Mouse (Mus musculus) right cerebral cortex, postnatal 4 days (tissue): ENCODE data around the gene Ptprcap.
A peak's percentile ranks its signal among the peaks of the same experiment; 100 is the strongest.

Experiments used
- DNase-seq: peaks from one replicate; pipeline ENCODE4 v3.0.0-alpha.2; 2022

The Ptprcap gene

DNA sequence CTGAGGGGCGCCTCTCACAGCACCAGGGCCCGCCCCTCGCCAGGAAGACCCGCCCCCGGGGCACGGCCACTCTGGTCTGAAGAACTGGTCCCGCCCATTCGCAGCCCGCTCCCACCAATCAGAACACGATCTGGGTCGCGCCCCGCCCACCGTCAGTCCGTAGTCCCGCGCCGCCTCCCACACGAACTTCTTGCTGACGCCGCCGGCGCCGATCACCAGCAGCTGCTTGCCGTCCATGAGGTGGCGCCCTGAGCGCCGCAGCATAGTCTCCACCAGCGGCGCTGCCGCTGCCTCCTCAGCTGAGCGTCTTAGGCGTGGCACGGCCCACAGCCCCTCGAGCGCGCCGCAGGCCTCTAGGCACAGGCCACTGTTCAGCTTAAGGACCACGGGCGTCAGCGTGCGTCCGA, 16.0 kb downstream of the Ptprcap start:
- peak; percentile 99 for DNase-seq

DNA sequence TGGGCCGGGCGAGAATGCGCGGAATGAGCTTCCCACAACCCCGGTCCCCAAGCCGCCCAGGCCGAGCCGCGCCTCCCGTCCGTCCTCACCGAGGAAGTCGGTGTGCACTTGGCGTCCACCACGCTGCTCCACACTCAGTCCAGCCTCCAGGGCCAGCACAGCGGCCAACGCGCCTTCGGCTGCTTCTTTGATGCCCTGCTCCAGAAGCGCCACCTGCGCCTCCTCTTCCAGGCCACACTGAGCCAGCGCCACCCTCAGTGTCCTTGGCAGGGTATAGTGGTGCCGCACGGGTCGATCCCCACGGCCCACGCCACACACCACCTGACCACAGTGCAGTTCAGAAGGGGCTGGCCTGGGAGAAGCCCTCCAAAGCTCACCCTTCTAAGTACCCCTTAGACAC, 16.4 kb downstream of the Ptprcap start:
- DNase-seq = no peak

DNA sequence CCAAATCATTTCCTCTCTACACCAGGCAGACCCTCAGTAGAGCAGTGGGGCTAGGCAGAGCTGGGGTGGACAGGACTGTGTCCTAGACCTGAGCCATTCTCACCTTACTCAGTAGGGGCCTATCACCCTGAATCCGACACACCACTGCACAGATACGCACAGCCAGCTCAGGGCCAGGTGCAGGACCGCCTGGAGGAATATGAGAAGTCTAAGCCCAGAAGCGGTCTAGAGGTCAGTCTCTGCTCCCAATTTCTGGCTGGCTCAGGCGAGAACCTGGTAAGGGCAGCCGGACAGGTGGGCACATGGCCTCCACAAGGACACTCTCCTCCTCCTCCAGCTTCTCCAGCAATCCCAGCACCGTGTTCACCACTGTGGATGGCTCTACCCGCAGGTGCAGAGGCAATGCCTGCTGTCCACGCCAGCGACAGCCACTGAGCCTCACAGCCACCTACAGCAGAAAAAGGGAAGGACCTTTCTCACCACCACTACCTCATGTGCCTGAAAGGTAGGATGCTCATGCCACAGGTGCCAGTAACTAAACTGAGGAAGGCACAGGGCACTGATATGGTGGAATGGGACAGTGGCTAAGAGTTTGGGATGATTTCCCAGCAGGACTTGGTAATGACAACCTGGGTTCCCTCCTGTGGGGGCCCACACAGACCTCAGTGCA, 17.5 kb downstream of the Ptprcap start:
- DNase-seq = no peak

DNA sequence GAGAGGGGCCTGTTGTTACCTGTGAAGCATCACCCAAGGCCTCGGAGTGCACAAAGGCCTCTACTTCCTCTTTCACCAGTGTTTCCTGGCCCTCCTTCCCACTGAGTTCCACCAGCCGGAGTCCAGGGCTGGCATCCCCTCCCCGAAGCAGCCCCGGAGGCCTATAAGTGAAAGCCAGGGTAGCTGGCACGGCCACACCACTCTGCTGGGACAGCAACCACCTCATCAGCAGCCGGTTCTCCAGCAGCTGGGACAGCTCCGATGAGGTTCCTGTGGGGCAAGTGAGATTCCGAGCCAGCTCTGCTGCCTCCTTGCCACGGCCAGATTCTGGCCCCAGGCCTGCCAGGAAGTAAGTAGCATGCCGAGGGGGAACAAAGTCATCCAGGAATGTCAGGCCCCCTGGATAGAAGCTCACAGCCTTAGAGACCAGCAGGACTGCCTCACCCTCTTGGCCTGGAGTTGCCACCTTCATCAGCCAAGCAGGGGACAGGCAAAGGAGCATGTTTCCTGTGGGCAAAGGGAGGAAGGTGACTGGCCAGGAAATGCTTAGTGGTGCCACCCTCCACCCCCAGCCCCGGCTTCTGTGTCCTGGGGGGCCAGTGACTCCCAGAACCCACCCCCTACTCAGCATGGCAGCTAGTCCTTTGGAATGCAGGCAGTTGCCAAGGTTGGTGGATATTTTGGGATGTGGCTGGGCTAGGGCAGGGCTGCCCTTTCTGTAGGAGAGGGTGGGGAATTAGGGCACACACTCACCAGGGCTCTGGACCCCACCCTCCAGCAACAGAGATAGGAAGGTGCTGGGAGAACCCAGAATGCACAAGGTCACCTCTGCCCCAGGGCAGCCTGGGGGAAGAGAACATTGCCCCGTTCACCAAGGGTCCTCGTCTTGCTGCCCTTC, 18.2 kb downstream of the Ptprcap start:
- no peak for DNase-seq

DNA sequence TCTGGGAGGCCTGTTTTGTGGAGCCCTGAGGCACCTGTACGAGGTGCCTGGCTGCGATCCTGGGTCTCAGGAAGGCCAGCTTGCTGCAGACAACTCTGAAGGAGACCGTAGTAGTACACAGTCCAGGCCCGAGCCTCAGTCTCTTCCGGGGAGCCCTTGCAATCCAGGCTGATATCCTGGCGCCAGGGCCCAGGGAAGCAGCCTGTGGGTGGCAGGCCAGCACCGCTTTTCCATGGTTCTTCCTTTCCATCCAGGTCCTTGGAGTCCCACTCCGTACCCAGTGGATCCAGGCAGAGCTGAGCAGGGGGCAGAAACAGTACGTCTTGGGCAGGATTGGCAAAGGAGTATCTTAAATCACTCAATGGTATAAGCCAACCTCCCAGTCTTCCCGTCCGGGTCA, 19.5 kb downstream of the Ptprcap start:
- no peak for DNase-seq

DNA sequence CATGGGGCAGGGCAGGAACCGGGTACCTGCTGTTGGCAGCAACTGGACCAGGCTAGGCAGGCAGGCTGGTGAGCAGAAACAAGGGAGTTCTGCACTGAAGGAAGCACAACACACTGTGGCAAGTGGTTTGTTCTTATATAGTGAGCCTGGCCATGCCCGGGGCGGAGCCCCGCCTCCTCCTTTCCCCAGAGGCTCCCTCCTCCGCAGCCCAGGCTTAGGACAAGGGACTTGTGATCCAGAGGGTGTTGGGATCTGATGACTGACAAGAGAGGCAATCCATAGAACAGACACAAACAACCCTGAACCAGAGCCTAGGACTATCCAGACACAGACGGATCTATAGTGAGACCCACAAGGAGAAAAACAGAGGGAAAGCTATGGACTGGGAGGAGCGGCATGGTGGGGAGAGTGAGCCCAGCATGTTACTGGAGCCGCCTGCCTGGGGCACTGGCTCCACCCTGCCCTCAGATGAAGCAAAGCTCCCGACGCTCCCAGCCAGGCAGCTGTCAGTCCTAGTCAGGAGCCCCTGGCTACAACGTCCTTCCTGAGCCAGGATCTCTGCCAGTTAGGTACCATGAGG, 22.1 kb downstream of the Ptprcap start, which contains the start of gene Carns1:
Carns1 (minus strand) TSS at position 112 of the 580 bp plus-strand sequence.
- DNase-seq = no peak

DNA sequence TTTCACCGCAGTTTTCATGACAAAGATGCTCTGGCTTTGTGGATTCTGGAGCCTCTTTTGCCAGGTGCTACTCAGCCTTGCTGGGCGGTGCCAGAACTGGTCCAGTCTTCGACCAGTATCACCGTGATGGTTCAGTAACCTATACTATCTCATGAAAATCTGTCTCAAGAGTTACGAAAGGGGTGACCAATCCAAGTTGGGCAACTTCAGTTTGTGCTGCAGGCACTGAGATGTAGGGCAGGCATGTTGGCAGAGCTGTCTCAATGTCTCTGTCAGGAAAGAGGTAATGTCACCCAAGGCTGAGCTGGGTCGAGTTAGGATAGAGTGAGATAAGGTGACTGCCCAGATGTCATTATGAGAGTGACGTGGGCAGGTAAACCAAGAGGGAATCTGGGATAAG, 27.0 kb downstream of the Ptprcap start:
- no peak for DNase-seq

DNA sequence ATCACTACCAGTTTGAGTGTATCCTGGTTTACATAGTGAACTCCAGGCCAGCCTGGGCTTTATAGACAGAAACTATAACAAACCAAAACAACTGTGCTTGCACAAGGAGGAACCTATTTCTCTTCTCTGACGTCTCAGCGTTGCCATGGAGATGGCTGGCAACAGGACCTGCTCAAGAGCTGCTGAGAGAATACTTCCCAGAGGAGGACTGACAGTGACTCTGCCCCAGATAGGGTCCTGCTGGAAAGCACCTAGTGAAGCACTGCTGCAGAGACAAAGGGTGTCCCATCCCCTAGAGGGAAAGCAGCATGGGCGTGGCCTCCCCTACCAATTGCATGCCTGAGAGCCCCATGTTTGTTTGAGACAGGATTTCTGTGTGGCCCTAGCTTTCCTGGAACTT, 28.5 kb downstream of the Ptprcap start:
- peak; percentile 70 for DNase-seq

DNA sequence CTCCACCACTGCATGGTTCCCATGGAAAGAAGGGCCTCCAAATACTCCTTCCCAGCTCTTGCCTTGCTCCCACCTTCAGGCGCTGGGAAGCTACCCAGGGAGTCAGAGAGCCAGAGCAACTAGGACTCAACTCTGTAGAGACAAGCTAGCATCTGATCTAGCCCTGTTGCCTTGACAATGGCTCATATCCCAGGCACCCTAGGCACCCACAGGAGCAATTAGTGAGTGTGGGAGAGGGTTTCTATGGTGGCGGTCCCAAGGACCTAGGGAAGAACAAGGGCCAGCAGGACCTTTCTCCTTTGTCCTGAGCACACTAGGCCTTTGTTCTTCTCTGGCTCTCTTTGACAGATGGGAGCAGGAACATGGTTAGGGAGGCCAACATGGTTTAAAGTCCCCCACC, 30.3 kb downstream of the Ptprcap start:
- no peak for DNase-seq

DNA sequence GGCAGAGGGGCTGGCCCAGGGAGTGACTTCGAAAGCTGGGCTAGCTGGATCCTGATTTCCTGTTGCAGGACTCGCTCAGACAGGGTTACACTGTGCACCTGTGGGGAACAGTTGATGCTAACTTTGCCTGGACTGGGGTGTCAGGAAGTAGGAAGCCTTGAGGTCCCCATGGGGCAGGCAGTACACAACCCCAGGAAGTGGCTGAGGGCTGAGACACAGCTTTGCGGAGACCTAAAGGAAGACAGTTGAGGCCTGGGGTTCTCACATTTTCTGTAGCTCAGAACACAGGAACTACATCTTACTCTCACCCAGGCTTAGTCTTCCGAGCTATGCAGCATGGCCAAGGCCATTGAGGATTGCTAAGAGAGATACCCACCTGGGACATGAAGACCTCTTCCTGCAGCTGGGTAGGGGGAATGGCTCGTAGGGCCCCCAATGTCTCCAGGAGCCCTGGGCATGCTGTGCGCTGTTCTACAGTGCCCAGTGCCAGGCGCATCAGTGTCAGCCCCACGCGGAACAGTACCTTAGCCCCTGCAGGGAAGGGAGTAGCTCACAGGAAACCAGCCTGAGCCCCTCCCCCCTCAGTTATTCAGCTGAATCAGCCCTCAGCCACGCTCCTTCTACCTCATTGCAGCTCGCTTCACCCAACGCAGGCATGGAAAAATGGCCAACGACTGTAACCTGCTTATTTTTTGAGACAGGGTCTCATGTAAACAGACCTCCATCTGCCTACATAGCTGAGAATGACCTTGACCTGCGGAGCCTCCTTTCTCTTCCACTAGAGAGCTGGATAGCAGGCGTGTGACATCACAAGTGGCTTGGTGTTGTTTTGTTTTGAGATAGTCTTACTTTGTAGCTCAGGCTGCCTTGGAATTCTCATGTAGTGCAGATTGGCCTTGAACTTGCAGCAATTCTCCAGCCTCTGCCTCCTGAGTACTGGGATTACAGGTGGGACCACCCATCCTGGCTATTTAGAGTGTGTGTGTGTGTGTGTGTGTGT, 31.9 kb downstream of the Ptprcap start:
- no peak for DNase-seq

DNA sequence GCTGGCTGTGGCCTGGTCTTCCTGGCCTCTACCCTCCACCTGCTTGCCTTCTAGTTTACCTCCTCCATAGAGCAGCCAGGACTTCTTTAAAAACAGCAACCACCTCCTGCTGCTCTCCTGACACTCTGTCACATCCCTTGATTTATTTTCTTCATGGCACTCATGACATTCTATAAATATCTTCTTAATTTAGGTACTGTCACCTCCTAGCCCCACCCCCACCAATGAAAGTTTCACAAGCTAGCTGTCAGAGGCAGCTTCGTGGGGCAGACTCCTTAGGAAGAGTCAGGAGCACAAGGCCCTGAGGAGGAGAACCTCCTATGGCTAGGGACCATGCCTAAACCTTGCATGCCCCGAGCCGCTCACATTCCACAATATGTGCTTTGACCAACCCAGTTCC, 33.9 kb downstream of the Ptprcap start:
- DNase-seq = no peak

DNA sequence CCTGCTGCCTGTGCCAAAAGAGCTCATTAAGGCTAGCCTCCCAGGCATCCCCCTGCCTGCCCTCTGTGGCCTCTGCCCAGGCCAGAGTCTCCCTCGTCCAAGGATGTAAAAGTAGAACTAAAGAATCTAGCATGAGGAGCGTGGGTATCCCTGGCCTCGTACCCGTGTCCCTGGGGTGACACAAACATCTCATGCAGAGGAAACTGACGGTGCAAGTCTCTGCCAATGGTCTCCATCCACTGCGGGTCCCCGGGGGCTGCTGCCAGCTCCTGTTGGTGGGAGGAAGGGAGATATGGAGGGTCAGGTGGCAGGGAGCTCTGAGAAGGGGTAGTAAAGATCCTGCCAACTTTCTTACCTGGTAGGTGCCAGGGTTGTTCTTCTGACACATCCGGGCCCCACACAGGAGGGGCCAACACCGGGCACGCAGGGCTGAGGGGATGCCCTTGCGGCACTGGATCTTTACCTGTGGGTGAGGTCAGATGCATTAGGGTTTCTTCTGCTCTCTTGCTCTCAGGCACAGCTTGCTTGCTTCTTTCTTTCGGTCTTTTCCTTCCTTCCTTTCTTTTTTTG, 35.7 kb downstream of the Ptprcap start:
- no peak for DNase-seq

DNA sequence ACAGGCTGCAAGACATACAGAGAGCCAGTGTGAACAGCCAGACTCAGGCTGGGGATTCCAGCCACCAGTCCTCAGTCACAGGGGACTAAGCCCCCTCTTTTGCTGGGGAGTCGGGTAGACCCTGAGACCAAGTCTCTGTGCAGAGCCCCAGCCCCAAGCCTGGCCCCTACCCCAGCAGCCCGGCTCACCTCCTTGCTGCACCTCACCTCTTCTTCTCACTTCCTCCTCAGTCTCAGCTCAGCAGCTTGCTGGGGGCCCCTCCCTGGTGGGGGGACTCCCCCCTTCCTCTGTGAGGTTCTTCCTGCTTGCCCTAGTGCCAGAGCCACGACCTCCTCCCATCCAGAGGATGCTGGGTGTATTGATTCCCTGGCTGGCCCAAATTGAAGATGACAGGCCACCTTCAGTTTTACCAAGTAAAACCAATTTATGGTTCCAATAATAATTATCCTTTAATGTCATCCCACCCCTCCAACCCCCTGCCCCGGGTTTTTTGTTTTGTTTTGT, 37.5 kb downstream of the Ptprcap start, which contains the start of gene Tbc1d10c:
Tbc1d10c (minus strand) TSS at position 454 of the 504 bp plus-strand sequence.
- DNase-seq = no peak

DNA sequence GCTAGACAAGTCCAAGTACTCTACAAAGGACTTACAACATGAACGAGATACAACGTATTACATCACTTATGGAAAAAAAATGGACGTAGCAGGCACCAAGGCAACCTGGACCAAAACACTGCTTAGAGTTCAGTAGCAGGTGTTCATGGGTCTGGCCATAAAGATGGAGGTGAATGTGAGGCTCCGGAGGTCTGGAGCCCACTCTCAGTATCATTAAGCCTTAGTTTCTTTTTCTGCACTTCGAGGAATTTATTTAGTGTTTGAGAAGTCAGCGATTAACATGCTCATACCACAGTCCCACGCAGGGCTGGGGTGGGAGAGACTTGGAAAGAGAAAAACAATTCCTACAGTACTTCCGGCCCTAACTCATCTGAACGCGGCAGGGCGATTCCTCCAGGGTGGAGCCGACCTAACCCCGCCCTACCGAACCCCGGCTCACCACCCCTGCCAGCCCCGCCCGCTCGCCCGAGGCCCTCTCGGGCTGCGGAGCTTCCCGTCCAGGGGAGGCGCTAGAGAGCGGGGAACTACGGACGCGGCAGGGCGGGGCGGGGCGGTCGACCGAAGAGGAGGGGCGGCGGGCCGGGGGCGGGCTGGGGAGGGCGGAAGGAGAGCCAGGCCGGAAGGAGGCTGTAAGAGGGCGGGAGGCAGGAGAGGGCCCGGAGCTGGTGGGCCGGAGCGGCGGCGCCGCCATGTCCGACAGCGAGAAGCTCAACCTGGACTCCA, 38.3 kb downstream of the Ptprcap start, which contains the start of gene Ppp1ca:
Ppp1ca (plus strand) TSS at position 538 of the 723 bp plus-strand sequence.
- DNase-seq = peak; percentile 98

DNA sequence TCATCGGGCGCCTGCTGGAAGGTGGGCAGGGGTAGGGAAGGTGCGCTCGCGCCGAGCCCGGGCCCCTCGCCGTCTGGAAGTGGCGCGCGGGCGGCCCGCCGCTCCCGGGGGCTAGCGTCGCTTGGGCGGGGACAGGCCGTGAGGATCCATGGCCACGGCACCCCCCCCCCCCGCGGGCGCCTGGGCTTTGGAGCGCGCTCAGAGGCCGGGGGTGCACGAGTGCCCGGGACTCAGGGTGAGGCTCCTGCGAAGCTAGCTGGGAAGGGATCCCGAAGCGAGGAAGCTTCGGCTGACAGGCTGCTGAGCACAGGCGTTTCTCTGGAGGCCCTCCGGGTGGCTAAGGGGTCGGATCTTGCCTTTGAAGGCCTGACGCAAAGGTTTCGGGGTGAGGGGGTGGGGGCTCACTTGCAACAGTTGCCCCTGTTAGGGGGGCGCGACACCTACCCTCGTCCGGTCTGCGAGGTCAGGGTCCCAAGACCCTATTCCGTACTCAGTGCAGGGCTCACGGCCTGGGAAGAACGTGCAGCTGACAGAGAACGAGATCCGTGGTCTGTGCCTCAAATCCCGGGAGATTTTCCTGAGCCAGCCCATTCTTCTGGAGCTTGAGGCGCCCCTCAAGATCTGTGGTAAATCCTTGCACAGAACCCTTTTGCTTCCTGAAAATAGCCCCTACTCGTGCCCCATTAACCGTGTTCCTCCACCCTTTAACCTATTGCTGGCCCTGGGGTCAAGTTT, 39.0 kb downstream of the Ptprcap start:
- no peak for DNase-seq

DNA sequence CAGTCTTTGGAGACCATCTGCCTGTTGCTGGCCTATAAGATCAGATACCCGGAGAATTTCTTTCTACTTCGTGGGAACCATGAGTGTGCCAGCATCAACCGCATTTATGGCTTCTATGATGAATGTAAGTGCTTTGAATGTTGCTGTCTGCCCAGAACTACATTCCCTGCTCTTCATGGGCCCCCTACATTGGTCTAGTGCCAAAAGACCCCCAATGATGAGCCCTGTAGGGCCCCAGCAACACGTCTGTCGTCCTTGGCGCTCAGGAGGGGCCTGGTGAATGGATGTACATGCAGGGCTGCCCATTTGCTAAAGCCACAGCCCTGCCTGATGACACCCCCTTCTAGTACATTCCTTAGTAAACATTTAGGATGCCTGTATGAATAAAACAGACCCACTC, 39.7 kb downstream of the Ptprcap start:
- no peak for DNase-seq

DNA sequence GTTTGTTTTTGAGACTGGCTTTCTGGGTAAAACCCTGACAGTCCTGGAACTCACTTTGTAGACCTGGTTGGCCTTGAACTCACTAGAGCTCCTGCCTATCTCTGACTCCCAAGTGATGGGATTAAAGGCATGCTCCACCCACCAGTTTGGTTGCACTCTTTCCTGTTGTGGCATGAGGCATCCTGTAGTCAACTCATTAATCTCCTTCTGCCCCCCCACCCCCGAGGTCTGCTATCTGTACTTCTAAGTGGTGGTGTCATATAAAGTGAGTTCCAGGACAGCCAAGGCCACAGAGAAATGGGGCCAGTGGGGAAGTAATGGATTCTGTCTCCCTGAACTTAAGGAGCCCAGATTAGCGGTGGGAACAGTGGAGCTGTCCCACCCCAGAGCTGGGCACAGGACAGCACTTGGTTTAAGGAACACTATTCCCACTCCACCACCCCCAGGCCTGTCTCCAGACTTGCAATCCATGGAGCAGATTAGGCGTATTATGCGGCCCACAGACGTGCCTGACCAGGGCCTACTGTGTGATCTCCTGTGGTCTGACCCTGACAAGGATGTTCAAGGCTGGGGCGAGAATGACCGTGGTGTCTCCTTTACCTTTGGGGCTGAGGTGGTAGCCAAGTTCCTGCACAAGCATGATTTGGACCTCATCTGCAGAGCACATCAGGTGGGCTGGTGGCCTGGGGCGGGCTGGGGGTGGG, 40.8 kb downstream of the Ptprcap start:
- no peak for DNase-seq

DNA sequence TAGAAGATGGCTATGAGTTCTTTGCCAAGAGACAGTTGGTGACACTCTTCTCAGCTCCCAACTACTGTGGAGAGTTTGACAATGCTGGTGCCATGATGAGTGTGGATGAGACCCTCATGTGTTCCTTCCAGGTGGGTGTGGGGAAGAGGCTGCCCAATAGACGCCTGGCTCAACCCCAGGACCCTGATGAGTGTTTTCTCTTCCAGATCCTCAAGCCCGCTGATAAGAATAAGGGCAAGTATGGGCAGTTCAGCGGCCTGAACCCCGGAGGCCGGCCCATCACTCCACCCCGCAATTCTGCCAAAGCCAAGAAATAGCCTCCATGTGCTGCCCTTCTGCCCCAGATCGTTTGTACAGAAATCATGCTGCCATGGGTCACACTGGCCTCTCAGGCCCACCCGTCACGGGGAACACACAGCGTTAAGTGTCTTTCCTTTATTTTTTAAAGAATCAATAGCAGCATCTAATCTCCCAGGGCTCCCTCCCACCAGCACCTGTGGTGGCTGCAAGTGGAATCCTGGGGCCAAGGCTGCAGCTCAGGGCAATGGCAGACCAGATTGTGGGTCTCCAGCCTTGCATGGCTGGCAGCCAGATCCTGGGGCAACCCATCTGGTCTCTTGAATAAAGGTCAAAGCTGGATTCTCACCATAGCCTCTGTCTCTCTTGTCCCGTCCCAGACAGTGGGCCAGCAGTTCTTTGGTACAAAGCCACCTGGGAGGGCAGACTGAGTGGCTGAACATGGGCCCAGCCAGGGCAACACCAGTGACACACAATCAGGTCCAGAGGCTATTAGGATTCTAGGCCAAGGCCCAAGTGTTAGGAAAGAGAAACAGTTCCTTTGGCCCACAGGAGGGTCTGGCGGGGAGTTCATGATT, 41.6 kb downstream of the Ptprcap start:
- DNase-seq = no peak

DNA sequence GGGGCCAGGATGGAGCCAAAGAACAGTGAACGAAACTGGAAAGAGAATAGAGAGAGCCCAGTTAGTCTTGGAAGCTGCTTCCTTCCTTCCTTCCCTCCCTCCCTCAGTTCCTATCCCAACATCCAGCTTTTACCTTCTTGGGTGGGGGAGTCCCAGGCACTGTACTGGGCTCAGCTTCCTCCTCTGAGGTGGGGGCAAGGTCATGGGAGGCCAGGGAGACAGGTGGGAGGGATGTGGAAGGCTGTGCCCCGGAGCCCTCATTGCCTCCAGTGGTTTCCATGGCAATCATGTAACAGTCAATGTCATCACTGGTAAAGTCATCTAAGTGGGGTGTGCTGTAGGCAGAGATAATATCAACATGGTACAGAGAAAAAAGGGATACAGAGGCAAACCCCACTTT, 42.6 kb downstream of the Ptprcap start:
- DNase-seq = no peak
